Mouse (Mus musculus) liver, embryonic 13.5 days (tissue): ENCODE results near the gene Tctex1d2. TPM values are rescaled to one million over a fixed set of nuclear protein-coding genes. Genes with fewer than 3 reads are reported as not detected.

Experiments
- ATAC-seq: fragments of 200-750 bp; cut with Nextera tagmentation; 2 replicates; pipeline ENCODE4 v1.8.0; 2017; ENCODE audit warnings: low read depth, mild to moderate bottlenecking, moderate number of reproducible peaks, moderate library complexity
- DNase-seq: peaks from one replicate; pipeline ENCODE4 v3.0.0; 2022
- H3K27ac ChIP-seq: fragments of 300-500 bp; sonication (generic); 2 replicates; pipeline ENCODE4 v1.5.1; 2015; ENCODE audit warnings: moderate library complexity, mild to moderate bottlenecking, inconsistent platforms
- H3K27me3 ChIP-seq: fragments of 300-500 bp; sonication (generic); 2 replicates; pipeline ENCODE4 v1.6.1; 2015; ENCODE audit warnings: mild to moderate bottlenecking, inconsistent platforms
- H3K36me3 ChIP-seq: fragments of 300-500 bp; sonication (generic); 2 replicates; pipeline ENCODE4 v1.6.1; 2015; ENCODE audit warnings: mild to moderate bottlenecking, inconsistent platforms
- H3K4me1 ChIP-seq: fragments of 300-500 bp; sonication (generic); replicated peaks from 2 replicates; pipeline ENCODE4 v1.6.1; 2015; ENCODE audit warnings: inconsistent platforms
- H3K4me2 ChIP-seq: fragments of 300-500 bp; sonication (generic); 2 replicates; pipeline ENCODE4 v1.6.1; 2015; ENCODE audit warnings: inconsistent platforms, mild to moderate bottlenecking, moderate library complexity
- H3K4me3 ChIP-seq: fragments of 300-500 bp; sonication (generic); replicated peaks from 2 replicates; pipeline ENCODE4 v1.5.1; 2015; ENCODE audit warnings: mild to moderate bottlenecking, inconsistent platforms
- H3K9ac ChIP-seq: fragments of 300-500 bp; sonication (generic); 2 replicates; pipeline ENCODE4 v1.6.1; 2015; ENCODE audit warnings: mild to moderate bottlenecking, inconsistent platforms
- H3K9me3 ChIP-seq: fragments of 300-500 bp; sonication (generic); replicated peaks from 2 replicates; pipeline ENCODE4 v1.6.1; 2016; ENCODE audit warnings: inconsistent platforms
- WGBS: fragments of 180-500 bp; shearing (Covaris S2); methylation state at CpG from one replicate; pipeline ENCODE4 v1.1.7; 2015; ENCODE audit not compliant: insufficient replicate concordance; 5-methylcytosine and 5-hydroxymethylcytosine counted together
- polyA plus RNA-seq: library from polyadenylated mRNA; unstranded; fragments of >200 nt; fragmentation: Nextera tagmentation; extraction: Ambion mirVana; gene quantifications from 2 replicates; pipeline ENCODE4 v1.2.1, GENCODE M21; 2015

Gene Tctex1d2
- polyA plus RNA-seq, 1 experiment from 2014 or later = 7.2 TPM

DNA sequence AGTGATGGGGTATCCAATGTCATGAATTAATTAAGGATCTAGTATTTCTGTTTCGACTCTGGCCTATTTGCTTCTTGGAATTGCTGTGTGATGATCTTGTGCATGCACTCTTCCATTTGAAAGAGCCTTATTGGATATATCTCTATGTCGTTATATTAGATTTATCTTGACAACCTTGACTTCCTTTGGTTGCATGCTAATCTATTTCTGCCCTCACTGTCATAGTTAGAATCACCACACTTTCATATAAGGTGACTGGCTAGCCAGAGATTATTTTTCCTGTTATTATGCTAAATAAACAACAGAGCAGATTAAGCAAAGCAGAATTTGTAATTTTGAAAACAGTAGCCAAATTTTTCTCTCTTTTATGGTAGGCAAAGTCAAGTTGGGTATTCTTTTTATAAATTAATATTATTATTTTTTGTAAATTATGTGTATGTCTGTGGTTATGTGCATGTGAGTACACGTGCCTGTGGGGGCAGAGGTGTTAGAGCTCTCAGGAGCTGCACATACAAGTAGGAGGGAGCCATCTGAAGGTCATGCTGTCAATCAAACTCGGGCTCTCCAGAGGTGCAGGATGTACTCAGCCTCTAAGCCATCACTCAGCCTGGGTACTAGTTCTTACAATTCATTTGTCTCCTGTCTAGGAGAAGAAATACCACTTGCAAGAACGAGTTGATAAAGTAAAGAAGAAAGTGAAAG lies 50.1 kb downstream of the Tctex1d2 start:
- H3K27me3 ChIP-seq = no peaks in the 10 kb centered on the region
- 32% methylated on average over 5 of the region's 5 CpGs for WGBS

DNA sequence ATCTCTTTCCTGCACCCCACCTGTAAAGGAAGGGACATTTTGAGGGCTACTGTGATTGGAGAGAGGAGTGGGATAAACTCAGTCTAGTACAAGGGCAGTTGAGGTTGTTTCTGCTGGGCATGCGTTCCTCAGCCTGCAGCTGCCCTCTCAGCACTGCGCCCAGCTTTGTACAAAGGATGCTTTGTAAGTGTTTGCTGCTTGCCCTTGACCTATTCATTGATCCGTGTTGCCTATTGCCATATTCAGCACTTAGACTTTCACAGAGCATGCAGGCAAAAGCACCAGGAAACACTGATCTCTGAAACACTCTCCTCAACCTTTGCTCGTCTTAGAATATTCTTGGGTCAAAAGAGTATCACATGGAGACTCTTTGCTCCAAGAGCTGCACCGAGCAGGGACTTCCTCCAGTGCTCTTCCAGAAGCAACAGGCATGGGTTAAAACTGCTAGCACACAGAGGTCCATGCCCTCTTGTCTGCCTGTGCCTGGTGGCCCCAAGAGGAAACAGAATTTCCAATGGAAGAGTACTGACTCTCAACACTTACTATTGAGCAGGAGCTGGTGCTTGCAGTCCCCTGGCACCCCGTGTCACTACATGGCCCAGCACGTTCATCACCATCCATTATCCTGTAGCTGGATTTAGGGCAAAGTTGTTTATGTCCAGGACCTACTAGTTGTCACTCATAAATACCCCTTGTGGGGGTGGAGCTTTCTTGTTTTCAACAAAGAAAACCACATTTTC lies 52.9 kb downstream of the Tctex1d2 start:
- Histone ChIP-seq H3K36me3 (peaks cover 55% of the 10 kb centered on the region), H3K9ac (no peak overlapping the region), H3K27me3 (no peaks in the 10 kb centered on the region), H3K27ac (no peak overlapping the region), H3K4me1 (peaks cover 10% of the 10 kb centered on the region), H3K4me3 (no peak overlapping the region), H3K9me3 (no peaks in the 10 kb centered on the region), H3K4me2 (no peak overlapping the region)
- DNase-seq = no peak
- ATAC-seq = no peak
- 83% methylated on average over 7 of the region's 7 CpGs for WGBS

More for the DNA sequence above, 50.1 kb downstream of the Tctex1d2 start:
- no peak overlapping the region for H3K4me2 ChIP-seq
- no peak for ATAC-seq
- no peak for DNase-seq
- peaks cover 10% of the 10 kb centered on the region for H3K4me1 ChIP-seq
- no peak overlapping the region for H3K27ac ChIP-seq
- H3K4me3 ChIP-seq = no peak overlapping the region
- H3K36me3 ChIP-seq = peaks cover 81% of the 10 kb centered on the region
- H3K9ac ChIP-seq = no peak overlapping the region
- no peaks in the 10 kb centered on the region for H3K9me3 ChIP-seq

DNA sequence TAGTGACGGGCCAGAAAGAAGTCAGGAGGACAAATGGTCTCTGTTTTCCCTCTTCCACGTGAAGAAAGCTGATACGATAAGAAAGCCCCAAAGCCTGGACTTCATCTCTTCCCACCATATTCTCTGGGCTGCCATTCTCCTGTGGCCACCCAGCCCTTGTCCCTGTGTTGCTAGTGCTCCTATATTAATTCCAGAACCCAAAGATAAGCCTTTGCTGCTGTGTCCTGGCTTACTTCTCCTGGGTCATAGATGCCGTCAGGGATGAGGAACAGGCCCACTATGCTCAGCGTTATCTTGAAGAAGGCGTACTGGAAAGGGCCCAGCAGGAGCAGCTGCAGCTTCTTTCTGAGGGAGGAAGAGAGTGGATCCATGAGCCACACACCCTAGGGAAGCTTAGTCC lies 57.8 kb downstream of the Tctex1d2 start:
- WGBS = 63% methylated on average over 6 of the region's 6 CpGs
- peaks cover 11% of the 10 kb centered on the region for H3K36me3 ChIP-seq
- ATAC-seq (no peak), DNase-seq (no peak)
- H3K27me3 ChIP-seq = no peaks in the 10 kb centered on the region
- no peak overlapping the region for H3K27ac ChIP-seq
- 0 out of 2 replicates have a peak, but pooled peaks cover under 1% of the 10 kb centered on the region for H3K4me1 ChIP-seq
- H3K4me2 ChIP-seq = no peak overlapping the region
- no peaks in the 10 kb centered on the region for H3K9me3 ChIP-seq
- H3K9ac ChIP-seq = no peak overlapping the region
- no peak overlapping the region for H3K4me3 ChIP-seq

Other genes starting within 250 kb of the Tctex1d2 start
- gene Bex6, start 239.9 kb upstream of the Tctex1d2 start, polyA plus RNA-seq = 1.3 and 1.5 TPM in 2 replicates
- gene Fbxo45, start 172.5 kb upstream of the Tctex1d2 start, polyA plus RNA-seq = 5.5 and 5.6 TPM in 2 replicates
- gene Wdr53, start 172.5 kb upstream of the Tctex1d2 start, polyA plus RNA-seq = 13.0 and 14.3 TPM in 2 replicates
- gene Smco1, start 148.2 kb upstream of the Tctex1d2 start, polyA plus RNA-seq = not detected in 2 replicates
- 17.9 and 19.9 TPM in 2 replicates for gene Rnf168, start 142.2 kb upstream of the Tctex1d2 start, polyA plus RNA-seq
- gene Ubxn7, start 87.4 kb upstream of the Tctex1d2 start, polyA plus RNA-seq = 9.6 and 10.5 TPM in 2 replicates
- gene Tm4sf19, start 19.2 kb upstream of the Tctex1d2 start, polyA plus RNA-seq = not detected in 2 replicates
- gene Pcyt1a, start 11.2 kb downstream of the Tctex1d2 start, polyA plus RNA-seq = 38.6 and 42.0 TPM in 2 replicates
- gene Slc51a, start 68.2 kb downstream of the Tctex1d2 start, polyA plus RNA-seq = 0.65 and 0.71 TPM in 2 replicates
- not detected in 2 replicates for gene Zdhhc19, start 76.6 kb downstream of the Tctex1d2 start, polyA plus RNA-seq
- 262 and 322 TPM in 2 replicates for gene Tfrc, start 189.2 kb downstream of the Tctex1d2 start, polyA plus RNA-seq
- gene Tnk2, start 224.2 kb downstream of the Tctex1d2 start, polyA plus RNA-seq = 4.2 and 4.9 TPM in 2 replicates